Mouse (Mus musculus): Measurements from ENCODE around the gene Gm4952. TPM values are rescaled to one million over a fixed set of nuclear protein-coding genes. Genes with fewer than 3 reads are reported as not detected.

The Gm4952 gene
- total RNA-seq (2021), result not detected

- no peak for DNase-seq
These were observed at the start of gene Gm4952 for GRCm38 (mm10) chr19:12599674-12600073. Gene Gm4952, plus strand, starts transcription at chr19:12599974.

- DNase-seq, result no peak
These were observed 49.5 kb upstream of the Gm4952 start for GRCm38 (mm10) chr19:12550005-12550942.

GRCm38 (mm10) chr19:12556293-12556692 lies 43.5 kb upstream of the Gm4952 start:
- no peak for DNase-seq

- DNase-seq, result no peak
These were observed 41.6 kb upstream of the Gm4952 start for GRCm38 (mm10) chr19:12558219-12558618.

- no peak for DNase-seq
These were observed 35.6 kb upstream of the Gm4952 start for GRCm38 (mm10) chr19:12564197-12564596.

- no peak for DNase-seq
These were observed 32.8 kb upstream of the Gm4952 start for GRCm38 (mm10) chr19:12567011-12567410.

- DNase-seq, result no peak
These were observed 28.9 kb upstream of the Gm4952 start for GRCm38 (mm10) chr19:12570866-12571265.

GRCm38 (mm10) chr19:12571687-12572086 lies 28.1 kb upstream of the Gm4952 start:
- no peak for DNase-seq

GRCm38 (mm10) chr19:12572614-12573265 lies 27.0 kb upstream of the Gm4952 start:
- no peak for DNase-seq

GRCm38 (mm10) chr19:12573266-12574011 lies 26.3 kb upstream of the Gm4952 start:
- peak; percentile 93 for DNase-seq

GRCm38 (mm10) chr19:12574012-12574407 lies 25.8 kb upstream of the Gm4952 start:
- peak; percentile 19 for DNase-seq

GRCm38 (mm10) chr19:12575107-12575506 lies 24.7 kb upstream of the Gm4952 start:
- DNase-seq, result no peak

GRCm38 (mm10) chr19:12575514-12575913 lies 24.3 kb upstream of the Gm4952 start:
- no peak for DNase-seq

GRCm38 (mm10) chr19:12576639-12577038 lies 23.1 kb upstream of the Gm4952 start:
- no peak for DNase-seq

GRCm38 (mm10) chr19:12585310-12585709 lies 14.5 kb upstream of the Gm4952 start:
- DNase-seq, result no peak

GRCm38 (mm10) chr19:12591908-12592307 lies 7.9 kb upstream of the Gm4952 start:
- DNase-seq, result peak; percentile 76

GRCm38 (mm10) chr19:12595135-12595529 lies 4.6 kb upstream of the Gm4952 start:
- no peak for DNase-seq

- peak; percentile 64 for DNase-seq
These were observed 4.1 kb upstream of the Gm4952 start for GRCm38 (mm10) chr19:12595530-12596289.

GRCm38 (mm10) chr19:12596290-12597072 lies 3.3 kb upstream of the Gm4952 start:
- DNase-seq, result no peak

- no peak for DNase-seq
These were observed 2.7 kb upstream of the Gm4952 start for GRCm38 (mm10) chr19:12597073-12597405.

- DNase-seq, result no peak
These were observed 1.1 kb upstream of the Gm4952 start for GRCm38 (mm10) chr19:12598674-12599073.
